Mouse (Mus musculus) brain, embryonic 14.5 days (tissue): ENCODE data around the gene Tcaf3.

Experiments used
- CTCF ChIP-seq: fragments of 200-500 bp; IDR thresholded peaks from 2 replicates; pipeline ENCODE4 v1.5.1; 2012; ENCODE audit warnings: inconsistent platforms, mild to moderate bottlenecking, moderate library complexity, borderline replicate concordance; ENCODE audit not compliant: insufficient read depth, insufficient read length; ENCODE audit errors: extremely low read depth
- POLR2A ChIP-seq: fragments of 200-500 bp; IDR thresholded peaks from 2 replicates; pipeline ENCODE4 v1.6.1; 2012; ENCODE audit warnings: mild to moderate bottlenecking, inconsistent platforms, borderline replicate concordance; ENCODE audit not compliant: poor library complexity, insufficient read depth, insufficient read length, severe bottlenecking; ENCODE audit errors: extremely low read depth

DNA sequence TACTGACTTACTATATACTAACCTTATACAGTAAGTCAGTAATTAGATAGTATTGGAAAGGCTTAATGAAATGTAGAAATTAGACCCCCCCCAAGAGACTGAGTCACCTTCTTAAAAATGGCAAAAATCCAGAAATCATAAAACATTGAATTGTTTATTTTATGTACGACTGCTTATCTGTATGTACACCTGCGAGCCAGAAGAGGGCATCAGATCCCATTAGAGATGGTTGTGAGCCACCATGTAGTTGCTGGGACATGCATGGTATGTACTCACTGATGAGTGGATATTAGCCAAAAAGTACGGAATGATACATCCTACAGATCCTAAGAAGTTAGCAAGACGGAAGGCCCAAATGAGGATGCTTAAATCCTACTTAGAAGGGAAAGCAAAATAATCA lies 33.9 kb upstream of the Tcaf3 start:
- TF ChIP-seq CTCF (peak; percentile 9; the same call in 1 of the 2 replicates), POLR2A (no peak)
